Mouse (Mus musculus) splenic B cell, adult 2 months (primary cell): ENCODE results near the gene Ccdc62.
A peak's percentile ranks its signal among the peaks of the same experiment; 100 is the strongest.

Source experiments
- DNase-seq: peaks from one replicate; pipeline ENCODE4 v3.0.0-alpha.2; 2011; ENCODE audit warnings: low read depth, low spot score
- H3K27me3 ChIP-seq: 2 replicates; pipeline ENCODE4 v1.6.1; 2012; ENCODE audit warnings: mild to moderate bottlenecking, low read length, moderate library complexity, mixed read lengths; ENCODE audit not compliant: control insufficient read depth, poor library complexity, insufficient read depth, severe bottlenecking
- H3K36me3 ChIP-seq: 2 replicates; pipeline ENCODE4 v1.6.1; 2012; ENCODE audit warnings: mild to moderate bottlenecking, low read length, moderate library complexity, mixed read lengths; ENCODE audit not compliant: control insufficient read depth, poor library complexity, insufficient read depth, severe bottlenecking

Ccdc62 gene

GRCm38 (mm10) chr5:123961046-123961445 lies 30.6 kb downstream of the Ccdc62 start:
- DNase-seq, result no peak
- Histone ChIP-seq H3K27me3 (no peaks in the 10 kb centered on the region), H3K36me3 (no peaks in the 10 kb centered on the region)

GRCm38 (mm10) chr5:123964208-123964607 lies 33.7 kb downstream of the Ccdc62 start:
- no peak for DNase-seq
- no peaks in the 10 kb centered on the region for H3K36me3 ChIP-seq
- no peaks in the 10 kb centered on the region for H3K27me3 ChIP-seq

- Histone ChIP-seq H3K27me3 (no peaks in the 10 kb centered on the region), H3K36me3 (no peaks in the 10 kb centered on the region)
- no peak for DNase-seq
Measured at GRCm38 (mm10) chr5:123966759-123967158, 36.3 kb downstream of the Ccdc62 start.

- no peak for DNase-seq
- Histone ChIP-seq H3K27me3 (no peaks in the 10 kb centered on the region), H3K36me3 (no peaks in the 10 kb centered on the region)
Measured at GRCm38 (mm10) chr5:123968468-123968867, 38.0 kb downstream of the Ccdc62 start.

- no peak for DNase-seq
- Histone ChIP-seq H3K36me3 (no peaks in the 10 kb centered on the region), H3K27me3 (no peaks in the 10 kb centered on the region)
Measured at GRCm38 (mm10) chr5:123969216-123969615, 38.7 kb downstream of the Ccdc62 start.

- no peak for DNase-seq
- Histone ChIP-seq H3K36me3 (no peaks in the 10 kb centered on the region), H3K27me3 (no peaks in the 10 kb centered on the region)
Measured at GRCm38 (mm10) chr5:123970576-123970975, 40.1 kb downstream of the Ccdc62 start.

GRCm38 (mm10) chr5:123972453-123972852 lies 42.0 kb downstream of the Ccdc62 start:
- no peak for DNase-seq
- Histone ChIP-seq H3K36me3 (no peaks in the 10 kb centered on the region), H3K27me3 (no peaks in the 10 kb centered on the region)

- DNase-seq, result peak; percentile 94
- H3K27me3 ChIP-seq, result no peaks in the 10 kb centered on the region
- H3K36me3 ChIP-seq, result no peaks in the 10 kb centered on the region
Measured at GRCm38 (mm10) chr5:123973299-123974178, 43.1 kb downstream of the Ccdc62 start, which contains the start of gene Hip1r. Gene Hip1r (plus strand): TSS chr5:123973628.

GRCm38 (mm10) chr5:123974179-123974485 lies 43.7 kb downstream of the Ccdc62 start:
- peak; percentile 58 for DNase-seq
- no peaks in the 10 kb centered on the region for H3K27me3 ChIP-seq

GRCm38 (mm10) chr5:123974616-123975111 lies 44.2 kb downstream of the Ccdc62 start:
- DNase-seq, result peak; percentile 93
- H3K27me3 ChIP-seq, result no peaks in the 10 kb centered on the region
- no peaks in the 10 kb centered on the region for H3K36me3 ChIP-seq

More at GRCm38 (mm10) chr5:123974179-123974485, 43.7 kb downstream of the Ccdc62 start:
- H3K36me3 ChIP-seq, result no peaks in the 10 kb centered on the region

GRCm38 (mm10) chr5:123975668-123976180 lies 45.2 kb downstream of the Ccdc62 start:
- Histone ChIP-seq H3K36me3 (no peaks in the 10 kb centered on the region), H3K27me3 (no peaks in the 10 kb centered on the region)
- no peak for DNase-seq

- no peaks in the 10 kb centered on the region for H3K36me3 ChIP-seq
- no peaks in the 10 kb centered on the region for H3K27me3 ChIP-seq
Measured at GRCm38 (mm10) chr5:123977231-123977630, 46.8 kb downstream of the Ccdc62 start.

GRCm38 (mm10) chr5:123978131-123978530 lies 47.7 kb downstream of the Ccdc62 start:
- H3K27me3 ChIP-seq, result no peaks in the 10 kb centered on the region
- no peak for DNase-seq

More at GRCm38 (mm10) chr5:123977231-123977630, 46.8 kb downstream of the Ccdc62 start:
- DNase-seq, result no peak

GRCm38 (mm10) chr5:123979221-123979979 lies 48.9 kb downstream of the Ccdc62 start:
- no peaks in the 10 kb centered on the region for H3K27me3 ChIP-seq
- no peak for DNase-seq
- no peaks in the 10 kb centered on the region for H3K36me3 ChIP-seq

More at GRCm38 (mm10) chr5:123978131-123978530, 47.7 kb downstream of the Ccdc62 start:
- H3K36me3 ChIP-seq, result no peaks in the 10 kb centered on the region

GRCm38 (mm10) chr5:123979980-123980369 lies 49.5 kb downstream of the Ccdc62 start:
- H3K36me3 ChIP-seq, result no peaks in the 10 kb centered on the region
- no peaks in the 10 kb centered on the region for H3K27me3 ChIP-seq
- DNase-seq, result no peak
